Mouse (Mus musculus): Measurements from ENCODE around the gene Rasal2. TPM values are rescaled to one million over a fixed set of nuclear protein-coding genes. Genes with fewer than 3 reads are reported as not detected.

Gene Rasal2
- total RNA-seq (2021): 10 to 100 TPM; 25.4 to 35.8 TPM

GRCm38 (mm10) chr1:157412454-157413369, at the start of gene Rasal2:
Rasal2 (minus strand) TSS chr1:157412595.
- intact Hi-C loops (cut with DNase I): loop anchor here (2.0 to 5.0 kb wide), 2 partner anchors 30 to 110 kb away; no protein-coding TSS in a partner anchor
- peak; percentile 96 to 97 for DNase-seq

GRCm38 (mm10) chr1:157461276-157461675, 48.9 kb upstream of the Rasal2 start:
- intact Hi-C loops (cut with DNase I): no loop called here
- no peak for DNase-seq

- intact Hi-C loops (cut with DNase I): loop anchor here (2.0 to 5.0 kb wide), 3 partner anchors 77 to 543 kb away; no protein-coding TSS in a partner anchor
- DNase-seq: no peak
These were observed 47.5 kb upstream of the Rasal2 start for GRCm38 (mm10) chr1:157459904-157460303.

- intact Hi-C loops (cut with DNase I): loop anchor here (2.0 to 5.0 kb wide), 3 partner anchors 79 to 541 kb away; no protein-coding TSS in a partner anchor
These were observed 46.2 kb upstream of the Rasal2 start, which contains the start of gene Cryzl2 for GRCm38 (mm10) chr1:157458421-157459208. Cryzl2 (plus strand) TSS chr1:157458577.

GRCm38 (mm10) chr1:157457789-157458188, 45.4 kb upstream of the Rasal2 start:
- no peak for DNase-seq
- intact Hi-C loops (cut with DNase I): loop anchor here (2.0 to 5.0 kb wide), 3 partner anchors 80 to 540 kb away; no protein-coding TSS in a partner anchor

More at GRCm38 (mm10) chr1:157458421-157459208, 46.2 kb upstream of the Rasal2 start, which contains the start of gene Cryzl2:
- DNase-seq: peak; percentile 84 to 88

GRCm38 (mm10) chr1:157454876-157455275, 42.5 kb upstream of the Rasal2 start:
- intact Hi-C loops (cut with DNase I): loop anchor here (5.0 kb wide), 2 partner anchors 82 to 538 kb away; no protein-coding TSS in a partner anchor
- DNase-seq: no peak

- intact Hi-C loops (cut with DNase I): no loop called here
These were observed 40.6 kb upstream of the Rasal2 start for GRCm38 (mm10) chr1:157452759-157453549.

GRCm38 (mm10) chr1:157452284-157452683, 39.9 kb upstream of the Rasal2 start:
- intact Hi-C loops (cut with DNase I): no loop called here

More at GRCm38 (mm10) chr1:157452759-157453549, 40.6 kb upstream of the Rasal2 start:
- no peak for DNase-seq

GRCm38 (mm10) chr1:157449981-157450636, 37.7 kb upstream of the Rasal2 start:
- DNase-seq: peak; percentile 60 to 65
- intact Hi-C loops (cut with DNase I): no loop called here

More at GRCm38 (mm10) chr1:157452284-157452683, 39.9 kb upstream of the Rasal2 start:
- no peak for DNase-seq

GRCm38 (mm10) chr1:157449532-157449931, 37.1 kb upstream of the Rasal2 start:
- intact Hi-C loops (cut with DNase I): no loop called here

GRCm38 (mm10) chr1:157448805-157449188, 36.4 kb upstream of the Rasal2 start:
- peak; percentile 44 to 45 for DNase-seq
- intact Hi-C loops (cut with DNase I): no loop called here

More at GRCm38 (mm10) chr1:157449532-157449931, 37.1 kb upstream of the Rasal2 start:
- peak; percentile 49 to 54 for DNase-seq

- peak in 1 of 2 experiments; percentile 24 for DNase-seq
- intact Hi-C loops (cut with DNase I): no loop called here
These were observed 35.9 kb upstream of the Rasal2 start for GRCm38 (mm10) chr1:157448164-157448804.

- intact Hi-C loops (cut with DNase I): no loop called here
- DNase-seq: no peak
These were observed 34.7 kb upstream of the Rasal2 start for GRCm38 (mm10) chr1:157447142-157447541.

- DNase-seq: peak; percentile 80 to 82
- intact Hi-C loops (cut with DNase I): no loop called here
These were observed 33.9 kb upstream of the Rasal2 start for GRCm38 (mm10) chr1:157446325-157446724.

GRCm38 (mm10) chr1:157445398-157445910, 33.1 kb upstream of the Rasal2 start:
- intact Hi-C loops (cut with DNase I): loop anchor here (2.0 kb wide), 1 partner anchor 147 kb away; no protein-coding TSS in a partner anchor
- peak in 1 of 2 experiments; percentile 38 for DNase-seq

- intact Hi-C loops (cut with DNase I): loop anchor here (2.0 kb wide), 1 partner anchor 146 kb away; no protein-coding TSS in a partner anchor
- DNase-seq: peak; percentile 30 to 42
These were observed 32.4 kb upstream of the Rasal2 start for GRCm38 (mm10) chr1:157444632-157445300.

GRCm38 (mm10) chr1:157443723-157444561, 31.5 kb upstream of the Rasal2 start:
- peak; percentile 36 to 58 for DNase-seq
- intact Hi-C loops (cut with DNase I): loop anchor here (2.0 kb wide), 2 partner anchors 31 to 145 kb away; partner anchors contain the start of gene Rasal2

Data from heart, postnatal 36 days (tissue).